Mouse (Mus musculus) limb, embryonic 15.5 days (tissue): ENCODE measurements around the gene Rtl6. TPM values are rescaled to one million over a fixed set of nuclear protein-coding genes. Genes with fewer than 3 reads are reported as not detected.
A peak's percentile ranks its signal among the peaks of the same experiment; 100 is the strongest.

Experiments
- ATAC-seq: fragments of 200-750 bp; cut with Nextera tagmentation; 2 replicates; pipeline ENCODE4 v1.8.0; 2017; ENCODE audit warnings: low read depth, moderate TSS enrichment; ENCODE audit not compliant: insufficient number of reproducible peaks, low FRiP score, low TSS enrichment
- H3K27ac ChIP-seq: fragments of 300-500 bp; sonication (generic); 2 replicates; pipeline ENCODE4 v1.5.1; 2015; ENCODE audit warnings: moderate library complexity, mild to moderate bottlenecking, inconsistent platforms
- H3K27me3 ChIP-seq: fragments of 300-500 bp; sonication (generic); 2 replicates; pipeline ENCODE4 v1.6.1; 2015; ENCODE audit warnings: inconsistent platforms
- H3K36me3 ChIP-seq: fragments of 300-500 bp; sonication (generic); 2 replicates; pipeline ENCODE4 v1.6.1; 2015; ENCODE audit warnings: inconsistent platforms
- H3K4me1 ChIP-seq: fragments of 300-500 bp; sonication (generic); 2 replicates; pipeline ENCODE4 v1.6.1; 2015; ENCODE audit warnings: inconsistent platforms
- H3K4me2 ChIP-seq: fragments of 300-500 bp; sonication (generic); 2 replicates; pipeline ENCODE4 v1.6.1; 2015; ENCODE audit warnings: mild to moderate bottlenecking, inconsistent platforms
- H3K4me3 ChIP-seq: fragments of 300-500 bp; sonication (generic); 2 replicates; pipeline ENCODE4 v1.5.1; 2015; ENCODE audit warnings: mild to moderate bottlenecking, inconsistent platforms
- H3K9ac ChIP-seq: fragments of 300-500 bp; sonication (generic); 2 replicates; pipeline ENCODE4 v1.6.1; 2015; ENCODE audit warnings: inconsistent platforms
- H3K9me3 ChIP-seq: fragments of 300-500 bp; sonication (generic); 2 replicates; pipeline ENCODE4 v1.6.1; 2016; ENCODE audit warnings: inconsistent platforms
- WGBS: fragments of 180-500 bp; shearing (Covaris S2); methylation state at CpG from one replicate; pipeline ENCODE4 v1.1.7; 2015; 5-methylcytosine and 5-hydroxymethylcytosine counted together
- polyA plus RNA-seq: library from polyadenylated mRNA; unstranded; fragments of >200 nt; fragmentation: Nextera tagmentation; extraction: Ambion mirVana; gene quantifications from 2 replicates; pipeline ENCODE4 v1.2.1, GENCODE M21; 2015

Rtl6 gene
- polyA plus RNA-seq, result 16.5 and 17.7 TPM in 2 replicates

GRCm38 (mm10) chr15:84557189-84557921 lies at the start of gene Rtl6:
Rtl6 (minus strand) TSS chr15:84557823.
- H3K27me3 ChIP-seq, result no peaks in the 10 kb centered on the region
- peaks cover 28% of the 10 kb centered on the region for H3K4me1 ChIP-seq
- peak within 1 kb of the TSS; percentile 74 for H3K27ac ChIP-seq
- H3K4me3 ChIP-seq, result peak within 1 kb of the TSS; percentile 74
- WGBS, result 9% methylated on average over 59 of the region's 59 CpGs
- H3K9ac ChIP-seq, result peak within 1 kb of the TSS; percentile 64
- peak within 1 kb of the TSS; percentile 55 for H3K4me2 ChIP-seq
- ATAC-seq, result peak; percentile 70
- H3K36me3 ChIP-seq, result peaks cover 31% of the 10 kb centered on the region
- H3K9me3 ChIP-seq, result no peaks in the 10 kb centered on the region

- no peak for ATAC-seq
- Histone ChIP-seq H3K9ac (no peak overlapping the region), H3K36me3 (no peaks in the 10 kb centered on the region), H3K4me1 (peaks cover 6% of the 10 kb centered on the region; the same call in 1 of the 2 replicates), H3K4me2 (no peak overlapping the region), H3K27ac (no peak overlapping the region), H3K9me3 (no peaks in the 10 kb centered on the region), H3K27me3 (no peaks in the 10 kb centered on the region), H3K4me3 (no peak overlapping the region)
- 33% methylated on average over 8 of the region's 8 CpGs for WGBS
These were observed 45.8 kb upstream of the Rtl6 start for GRCm38 (mm10) chr15:84603267-84603963.

- Histone ChIP-seq H3K4me1 (peaks cover 6% of the 10 kb centered on the region; the same call in 1 of the 2 replicates), H3K9me3 (no peaks in the 10 kb centered on the region), H3K4me3 (no peak overlapping the region), H3K36me3 (no peaks in the 10 kb centered on the region), H3K27me3 (no peaks in the 10 kb centered on the region), H3K4me2 (no peak overlapping the region), H3K9ac (no peak overlapping the region), H3K27ac (no peak overlapping the region)
- 80% methylated on average over 9 of the region's 9 CpGs for WGBS
- ATAC-seq, result no peak
These were observed 43.5 kb upstream of the Rtl6 start for GRCm38 (mm10) chr15:84600977-84601595.

GRCm38 (mm10) chr15:84598911-84599310 lies 41.3 kb upstream of the Rtl6 start:
- WGBS, result 93% methylated on average over 2 of the region's 2 CpGs
- no peak for ATAC-seq
- Histone ChIP-seq H3K4me1 (peaks cover 13% of the 10 kb centered on the region), H3K9ac (no peak overlapping the region), H3K27me3 (no peaks in the 10 kb centered on the region), H3K4me2 (no peak overlapping the region), H3K9me3 (no peaks in the 10 kb centered on the region), H3K27ac (no peak overlapping the region), H3K4me3 (no peak overlapping the region), H3K36me3 (no peaks in the 10 kb centered on the region)

- H3K36me3 ChIP-seq, result no peaks in the 10 kb centered on the region
- no peak overlapping the region for H3K9ac ChIP-seq
- H3K27ac ChIP-seq, result no peak overlapping the region
- H3K9me3 ChIP-seq, result no peaks in the 10 kb centered on the region
- no peak; the same call in 1 of the 2 replicates for ATAC-seq
- WGBS, result 93% methylated on average over 1 of the region's 1 CpGs
- peaks cover 19% of the 10 kb centered on the region for H3K4me1 ChIP-seq
- H3K4me3 ChIP-seq, result no peak overlapping the region
- no peak overlapping the region for H3K4me2 ChIP-seq
- no peaks in the 10 kb centered on the region for H3K27me3 ChIP-seq
These were observed 40.2 kb upstream of the Rtl6 start for GRCm38 (mm10) chr15:84597816-84598215.

- Histone ChIP-seq H3K9ac (no peak overlapping the region), H3K4me3 (no peak overlapping the region), H3K36me3 (no peaks in the 10 kb centered on the region), H3K4me1 (peaks cover 26% of the 10 kb centered on the region), H3K27me3 (no peaks in the 10 kb centered on the region), H3K4me2 (no peak overlapping the region), H3K9me3 (no peaks in the 10 kb centered on the region), H3K27ac (no peak overlapping the region)
- ATAC-seq, result no peak
These were observed 39.4 kb upstream of the Rtl6 start for GRCm38 (mm10) chr15:84597021-84597420.

- H3K9me3 ChIP-seq, result no peaks in the 10 kb centered on the region
- H3K36me3 ChIP-seq, result no peaks in the 10 kb centered on the region
- WGBS, result 46% methylated on average over 9 of the region's 9 CpGs
- peak overlapping the region; percentile 68 for H3K27ac ChIP-seq
- no peak for ATAC-seq
- H3K27me3 ChIP-seq, result no peaks in the 10 kb centered on the region
- peaks cover 39% of the 10 kb centered on the region for H3K4me1 ChIP-seq
- no peak overlapping the region for H3K4me2 ChIP-seq
- no peak overlapping the region for H3K4me3 ChIP-seq
- no peak overlapping the region for H3K9ac ChIP-seq
These were observed 37.8 kb upstream of the Rtl6 start for GRCm38 (mm10) chr15:84595241-84595945.

GRCm38 (mm10) chr15:84593514-84593913 lies 35.9 kb upstream of the Rtl6 start:
- WGBS, result 30% methylated on average over 9 of the region's 9 CpGs
- peaks cover 39% of the 10 kb centered on the region for H3K4me1 ChIP-seq
- no peak overlapping the region for H3K4me2 ChIP-seq
- no peak overlapping the region for H3K9ac ChIP-seq
- no peak overlapping the region for H3K27ac ChIP-seq
- no peaks in the 10 kb centered on the region for H3K27me3 ChIP-seq
- H3K4me3 ChIP-seq, result no peak overlapping the region
- no peak for ATAC-seq
- H3K9me3 ChIP-seq, result no peaks in the 10 kb centered on the region
- no peaks in the 10 kb centered on the region for H3K36me3 ChIP-seq

GRCm38 (mm10) chr15:84592240-84592639 lies 34.6 kb upstream of the Rtl6 start:
- H3K4me2 ChIP-seq, result no peak overlapping the region
- H3K9ac ChIP-seq, result no peak overlapping the region
- no peak for ATAC-seq
- H3K27ac ChIP-seq, result no peak overlapping the region
- no peak overlapping the region for H3K4me3 ChIP-seq
- H3K4me1 ChIP-seq, result peaks cover 41% of the 10 kb centered on the region
- no peaks in the 10 kb centered on the region for H3K27me3 ChIP-seq
- H3K36me3 ChIP-seq, result no peaks in the 10 kb centered on the region
- H3K9me3 ChIP-seq, result no peaks in the 10 kb centered on the region
- 45% methylated on average over 5 of the region's 5 CpGs for WGBS

- Histone ChIP-seq H3K27ac (no peak overlapping the region), H3K4me2 (no peak overlapping the region), H3K9ac (no peak overlapping the region), H3K36me3 (no peaks in the 10 kb centered on the region), H3K4me3 (no peak overlapping the region), H3K4me1 (peaks cover 41% of the 10 kb centered on the region), H3K9me3 (no peaks in the 10 kb centered on the region), H3K27me3 (no peaks in the 10 kb centered on the region)
- 25% methylated on average over 13 of the region's 13 CpGs for WGBS
- no peak for ATAC-seq
These were observed 34.0 kb upstream of the Rtl6 start for GRCm38 (mm10) chr15:84591573-84592139.

GRCm38 (mm10) chr15:84588371-84588821 lies 30.8 kb upstream of the Rtl6 start:
- Histone ChIP-seq H3K4me2 (no peak overlapping the region), H3K27ac (no peak overlapping the region), H3K27me3 (no peaks in the 10 kb centered on the region), H3K9ac (no peak overlapping the region), H3K36me3 (no peaks in the 10 kb centered on the region), H3K4me1 (peaks cover 29% of the 10 kb centered on the region), H3K9me3 (no peaks in the 10 kb centered on the region), H3K4me3 (no peak overlapping the region)
- no peak for ATAC-seq
- 54% methylated on average over 4 of the region's 4 CpGs for WGBS
